ENCODE assay signal across 25 mouse cellular contexts in genomic region chr14:122196851-122197250, GRCm38 (mm10).
"Had no signal": no experiment of that assay in that cellular context is flagged by ENCODE, and none has a peak within 500 bp of the region (broad histone marks: within the 10 kb centered on the region; RNA-seq: fewer than 3 reads in every experiment).

No protein-coding gene starts in this region.

- H3K36me3 ChIP-seq: heart, embryonic 13.5 days; heart, embryonic 15.5 days; hindbrain, embryonic 13.5 days; hindbrain, embryonic 15.5 days; kidney, embryonic 15.5 days; limb, embryonic 13.5 days; limb, embryonic 15.5 days; liver, embryonic 12.5 days had no signal

- H3K27me3 ChIP-seq: heart, embryonic 13.5 days; heart, embryonic 15.5 days; hindbrain, embryonic 13.5 days; hindbrain, embryonic 15.5 days; kidney, embryonic 15.5 days; liver, embryonic 12.5 days had no signal

- H3K27ac ChIP-seq: heart, adult 2 months; heart, embryonic 13.5 days; heart, embryonic 15.5 days; hindbrain, embryonic 13.5 days; hindbrain, embryonic 15.5 days; hindbrain, postnatal 0 days; kidney, embryonic 15.5 days; kidney, postnatal 0 days; limb, embryonic 13.5 days; limb, embryonic 15.5 days; liver, embryonic 12.5 days; liver, embryonic 14.5 days had no signal

- H3K4me1 ChIP-seq: heart, embryonic 13.5 days; heart, embryonic 15.5 days; hindbrain, embryonic 13.5 days; hindbrain, embryonic 15.5 days; kidney, embryonic 15.5 days; liver, embryonic 12.5 days had no signal

- H3K9me3 ChIP-seq: heart, embryonic 15.5 days; hindbrain, embryonic 13.5 days; hindbrain, embryonic 15.5 days; kidney, embryonic 15.5 days; limb, embryonic 15.5 days; liver, embryonic 12.5 days had no signal

- H3K4me3 ChIP-seq: heart, adult 2 months; heart, embryonic 13.5 days; heart, embryonic 15.5 days; hindbrain, embryonic 13.5 days; hindbrain, embryonic 15.5 days; kidney, embryonic 15.5 days; limb, embryonic 13.5 days; limb, embryonic 15.5 days; liver, embryonic 12.5 days had no signal

- DNase-seq: gastrocnemius, postnatal 14 days; gastrocnemius, postnatal 36 days; heart, adult 11 months; heart, adult 2 months; heart, postnatal 14 days; heart, postnatal 36 days; kidney, adult 11 months; kidney, adult 2 months; kidney, adult 9 months; kidney, postnatal 14 days; kidney, postnatal 36 days; layer of hippocampus, adult 9-11 months; layer of hippocampus, postnatal 36 days; left cerebral cortex, postnatal 4 days had no signal
